Mouse (Mus musculus) ovary, postnatal 36 days (tissue): ENCODE measurements around the gene Zfp433.
"Not testable (repeated sequence)": the region's sequence is repeated elsewhere in the genome, so short reads cannot be mapped to it uniquely, and the experiment has no call there.

Experiments
- DNase-seq: peaks from one replicate; pipeline ENCODE4 v3.0.0; 2022; ENCODE audit warnings: low spot score, mixed read lengths

Zfp433 gene

GRCm38 (mm10) chr10:81704531-81705301, at the start of gene Zfp433:
Gene Zfp433, plus strand, starts transcription at chr10:81704825.
- DNase-seq = not testable (repeated sequence)

- no peak for DNase-seq
Measured at GRCm38 (mm10) chr10:81655178-81655577, 49.4 kb upstream of the Zfp433 start.

GRCm38 (mm10) chr10:81656174-81656573, 48.5 kb upstream of the Zfp433 start:
- DNase-seq = no peak

- DNase-seq = not testable (repeated sequence)
Measured at GRCm38 (mm10) chr10:81687114-81687513, 17.5 kb upstream of the Zfp433 start.

- not testable (repeated sequence) for DNase-seq
Measured at GRCm38 (mm10) chr10:81770506-81771403, 66.1 kb downstream of the Zfp433 start, which contains the start of gene Gm3055. Gene Gm3055, minus strand, starts transcription at chr10:81771161.

GRCm38 (mm10) chr10:81771404-81771777, 66.8 kb downstream of the Zfp433 start:
- not testable (repeated sequence) for DNase-seq
